Mouse (Mus musculus): ENCODE measurements around the gene P2rx4. TPM values are rescaled to one million over a fixed set of nuclear protein-coding genes. Genes with fewer than 3 reads are reported as not detected.

Gene P2rx4
- total and polyA plus RNA-seq, 2 experiments from 2014 or later = 22.3 to 54.2 TPM

- Histone ChIP-seq H3K27me3 (ENCODE audit: control insufficient read depth, insufficient read depth, low read length) (no peaks in the 10 kb centered on the region), H3K4me1 (ENCODE audit: control insufficient read depth, insufficient read depth) (peaks cover 6% of the 10 kb centered on the region; the same call in 1 of the 2 replicates), H3K4me3 (ENCODE audit: low read depth, low read length) (no peak overlapping the region), H3K36me3 (replicated peaks; ENCODE audit: control insufficient read depth, insufficient read depth, low read length) (peaks cover 13% of the 10 kb centered on the region; the same call in 1 of the 2 replicates), H3K4me2 (ENCODE audit: low read depth, low read length) (no peak overlapping the region), H3K27ac (ENCODE audit: low read depth) (no peak overlapping the region), H3K9ac (replicated peaks; ENCODE audit: low read depth, low read length) (no peak overlapping the region), H3K9me3 (replicated peaks; ENCODE audit: control insufficient read depth, low read length) (no peaks in the 10 kb centered on the region)
- no peak for DNase-seq (ENCODE audit: low spot score)
- no peak for ATAC-seq (ENCODE audit: insufficient read depth, low read depth)
- WGBS = 84% methylated on average over 6 of the region's 6 CpGs
- TF ChIP-seq EP300 (IDR thresholded peaks at IDR 0.05; ENCODE audit: low read depth) = no peak
- TF ChIP-seq CTCF (IDR thresholded peaks at IDR 0.05; ENCODE audit: low read depth) = no peak
Observed at GRCm38 (mm10) chr5:122756144-122756543, 48.8 kb downstream of the P2rx4 start.

GRCm38 (mm10) chr5:122756680-122757079 lies 49.3 kb downstream of the P2rx4 start:
- Histone ChIP-seq H3K4me1 (ENCODE audit: control insufficient read depth, insufficient read depth) (peaks cover 6% of the 10 kb centered on the region; the same call in 1 of the 2 replicates), H3K27me3 (ENCODE audit: control insufficient read depth, insufficient read depth, low read length) (no peaks in the 10 kb centered on the region), H3K9me3 (replicated peaks; ENCODE audit: control insufficient read depth, low read length) (no peaks in the 10 kb centered on the region), H3K9ac (replicated peaks; ENCODE audit: low read depth, low read length) (no peak overlapping the region), H3K4me3 (ENCODE audit: low read depth, low read length) (no peak overlapping the region), H3K27ac (ENCODE audit: low read depth) (no peak overlapping the region), H3K4me2 (ENCODE audit: low read depth, low read length) (no peak overlapping the region), H3K36me3 (replicated peaks; ENCODE audit: control insufficient read depth, insufficient read depth, low read length) (peaks cover 13% of the 10 kb centered on the region; the same call in 1 of the 2 replicates)
- ATAC-seq (ENCODE audit: insufficient read depth, low read depth) (no peak), DNase-seq (ENCODE audit: low spot score) (no peak)
- TF ChIP-seq EP300 (IDR thresholded peaks at IDR 0.05; ENCODE audit: low read depth) (no peak), CTCF (IDR thresholded peaks at IDR 0.05; ENCODE audit: low read depth) (no peak)
- WGBS = 53% methylated on average over 7 of the region's 7 CpGs

- DNase-seq (ENCODE audit: low spot score) (no peak), ATAC-seq (ENCODE audit: insufficient read depth, low read depth) (no peak)
- Histone ChIP-seq H3K27ac (ENCODE audit: low read depth) (0 out of 2 replicates have a peak overlapping the region, but pooled peaks have one; percentile 10), H3K36me3 (replicated peaks; ENCODE audit: control insufficient read depth, insufficient read depth, low read length) (0 out of 2 replicates have a peak, but pooled peaks cover 7% of the 10 kb centered on the region), H3K4me2 (ENCODE audit: low read depth, low read length) (0 out of 2 replicates have a peak overlapping the region, but pooled peaks have one; percentile 3), H3K4me1 (ENCODE audit: control insufficient read depth, insufficient read depth) (peaks cover 6% of the 10 kb centered on the region), H3K9ac (replicated peaks; ENCODE audit: low read depth, low read length) (no peak overlapping the region), H3K27me3 (ENCODE audit: control insufficient read depth, insufficient read depth, low read length) (no peaks in the 10 kb centered on the region), H3K4me3 (ENCODE audit: low read depth, low read length) (no peak overlapping the region), H3K9me3 (replicated peaks; ENCODE audit: control insufficient read depth, low read length) (no peaks in the 10 kb centered on the region)
- WGBS = 53% methylated on average over 29 of the region's 29 CpGs
- TF ChIP-seq EP300 (IDR thresholded peaks at IDR 0.05; ENCODE audit: low read depth) (no peak), CTCF (IDR thresholded peaks at IDR 0.05; ENCODE audit: low read depth) (no peak)
Observed at GRCm38 (mm10) chr5:122763271-122764031, 56.1 kb downstream of the P2rx4 start.

GRCm38 (mm10) chr5:122764032-122764464 lies 56.7 kb downstream of the P2rx4 start:
- 0 out of 2 replicates have a peak overlapping the region, but pooled peaks have one; percentile 3 for H3K4me2 ChIP-seq (ENCODE audit: low read depth, low read length)
- peaks cover 6% of the 10 kb centered on the region for H3K4me1 ChIP-seq (ENCODE audit: control insufficient read depth, insufficient read depth)
- 0 out of 2 replicates have a peak, but pooled peaks cover 7% of the 10 kb centered on the region for H3K36me3 ChIP-seq (replicated peaks; ENCODE audit: control insufficient read depth, insufficient read depth, low read length)
- DNase-seq (ENCODE audit: low spot score) (no peak), ATAC-seq (ENCODE audit: insufficient read depth, low read depth) (no peak)
- no peak for TF ChIP-seq EP300 (IDR thresholded peaks at IDR 0.05; ENCODE audit: low read depth)
- TF ChIP-seq CTCF (IDR thresholded peaks at IDR 0.05; ENCODE audit: low read depth) = peak; percentile 27
- H3K9ac ChIP-seq (replicated peaks; ENCODE audit: low read depth, low read length) = no peak overlapping the region
- H3K9me3 ChIP-seq (replicated peaks; ENCODE audit: control insufficient read depth, low read length) = no peaks in the 10 kb centered on the region
- 43% methylated on average over 10 of the region's 10 CpGs for WGBS
- H3K27me3 ChIP-seq (ENCODE audit: control insufficient read depth, insufficient read depth, low read length) = no peaks in the 10 kb centered on the region
- 0 out of 2 replicates have a peak overlapping the region, but pooled peaks have one; percentile 10 for H3K27ac ChIP-seq (ENCODE audit: low read depth)
- H3K4me3 ChIP-seq (ENCODE audit: low read depth, low read length) = no peak overlapping the region

- Histone ChIP-seq H3K27ac (ENCODE audit: low read depth) (no peak overlapping the region), H3K4me2 (ENCODE audit: low read depth, low read length) (no peak overlapping the region), H3K9ac (replicated peaks; ENCODE audit: low read depth, low read length) (no peak overlapping the region), H3K4me3 (ENCODE audit: low read depth, low read length) (no peak overlapping the region), H3K36me3 (replicated peaks; ENCODE audit: control insufficient read depth, insufficient read depth, low read length) (0 out of 2 replicates have a peak, but pooled peaks cover 3% of the 10 kb centered on the region), H3K4me1 (ENCODE audit: control insufficient read depth, insufficient read depth) (peaks cover 6% of the 10 kb centered on the region; the same call in 1 of the 2 replicates), H3K27me3 (ENCODE audit: control insufficient read depth, insufficient read depth, low read length) (no peaks in the 10 kb centered on the region), H3K9me3 (replicated peaks; ENCODE audit: control insufficient read depth, low read length) (no peaks in the 10 kb centered on the region)
- 94% methylated on average over 11 of the region's 11 CpGs for WGBS
- DNase-seq (ENCODE audit: low spot score) (no peak), ATAC-seq (ENCODE audit: insufficient read depth, low read depth) (no peak)
- TF ChIP-seq CTCF (IDR thresholded peaks at IDR 0.05; ENCODE audit: low read depth) (no peak), EP300 (IDR thresholded peaks at IDR 0.05; ENCODE audit: low read depth) (no peak)
Observed at GRCm38 (mm10) chr5:122767283-122767682, 59.9 kb downstream of the P2rx4 start.

All from heart, postnatal 0 days (tissue).